Mouse (Mus musculus): Measurements from ENCODE around the gene Dgkg. TPM values are rescaled to one million over a fixed set of nuclear protein-coding genes. Genes with fewer than 3 reads are reported as not detected.
A peak's percentile ranks its signal among the peaks of the same experiment; 100 is the strongest.

Gene Dgkg
- polyA plus RNA-seq, 1 experiment from 2014 or later: 3.0 TPM

DNA sequence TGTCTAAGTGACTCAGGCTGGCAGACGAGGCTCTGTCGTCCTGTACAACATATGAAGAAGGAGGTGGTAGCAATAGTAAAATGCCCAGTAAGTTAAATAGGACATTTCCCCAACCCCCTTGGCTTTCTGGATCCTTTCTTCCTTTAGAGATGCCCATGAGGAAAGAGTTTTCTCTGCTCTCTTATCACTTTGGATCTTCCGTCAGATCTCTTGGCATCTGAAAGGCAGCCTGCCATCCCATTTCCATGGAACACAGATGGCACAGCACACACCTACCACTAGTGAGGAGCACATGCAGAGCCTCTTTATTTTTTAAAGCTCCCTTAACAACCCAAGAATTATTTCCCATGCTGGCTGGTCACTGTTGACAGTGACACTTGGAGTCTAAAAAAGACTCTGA lies 194.8 kb downstream of the Dgkg start:
- ATAC-seq (ENCODE audit: low read depth): no peak
- H3K4me3 ChIP-seq (ENCODE audit: low read depth, low read length): no peak overlapping the region
- WGBS: 86% methylated on average over 3 of the region's 3 CpGs
- no peaks in the 10 kb centered on the region for H3K4me1 ChIP-seq (ENCODE audit: control insufficient read depth, insufficient read depth, low read length)
- no peak overlapping the region for H3K27ac ChIP-seq (ENCODE audit: low read depth, low read length)
- H3K27me3 ChIP-seq (ENCODE audit: control insufficient read depth, insufficient read depth, low read length): no peaks in the 10 kb centered on the region
- no peak overlapping the region for H3K4me2 ChIP-seq (ENCODE audit: low read depth, low read length)
- no peak overlapping the region for H3K9ac ChIP-seq (replicated peaks; ENCODE audit: low read depth, low read length)
- no peaks in the 10 kb centered on the region for H3K36me3 ChIP-seq (ENCODE audit: control insufficient read depth, insufficient read depth, low read length)
- H3K9me3 ChIP-seq (ENCODE audit: control insufficient read depth, low read length): no peaks in the 10 kb centered on the region

DNA sequence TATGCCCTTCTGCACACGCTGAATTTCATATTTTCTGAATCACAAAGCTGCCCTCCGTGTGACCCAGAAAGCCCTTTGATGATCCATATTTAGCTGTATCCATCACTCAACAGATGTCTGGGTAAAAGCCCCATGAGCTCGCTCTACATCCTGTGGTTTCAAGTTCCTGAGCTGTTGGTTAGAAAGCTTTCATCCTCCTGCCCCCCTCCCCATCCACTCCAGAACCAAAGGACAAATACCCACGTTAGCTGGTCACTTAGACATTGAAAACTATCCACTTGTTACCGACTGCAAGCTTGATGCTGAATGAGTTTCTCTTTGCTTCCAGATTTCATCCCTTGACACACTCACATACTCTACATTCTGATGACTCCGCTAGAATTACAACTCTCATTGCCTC lies 195.3 kb downstream of the Dgkg start:
- no peaks in the 10 kb centered on the region for H3K27me3 ChIP-seq (ENCODE audit: control insufficient read depth, insufficient read depth, low read length)
- no peak overlapping the region for H3K4me2 ChIP-seq (ENCODE audit: low read depth, low read length)
- 78% methylated on average over 6 of the region's 6 CpGs for whole genome bisulfite sequencing
- H3K36me3 ChIP-seq (ENCODE audit: control insufficient read depth, insufficient read depth, low read length): no peaks in the 10 kb centered on the region
- H3K9ac ChIP-seq (replicated peaks; ENCODE audit: low read depth, low read length): no peak overlapping the region
- H3K4me3 ChIP-seq (ENCODE audit: low read depth, low read length): no peak overlapping the region
- no peak for ATAC-seq (ENCODE audit: low read depth)
- H3K27ac ChIP-seq (ENCODE audit: low read depth, low read length): no peak overlapping the region
- H3K4me1 ChIP-seq (ENCODE audit: control insufficient read depth, insufficient read depth, low read length): no peaks in the 10 kb centered on the region
- H3K9me3 ChIP-seq (ENCODE audit: control insufficient read depth, low read length): no peaks in the 10 kb centered on the region

DNA sequence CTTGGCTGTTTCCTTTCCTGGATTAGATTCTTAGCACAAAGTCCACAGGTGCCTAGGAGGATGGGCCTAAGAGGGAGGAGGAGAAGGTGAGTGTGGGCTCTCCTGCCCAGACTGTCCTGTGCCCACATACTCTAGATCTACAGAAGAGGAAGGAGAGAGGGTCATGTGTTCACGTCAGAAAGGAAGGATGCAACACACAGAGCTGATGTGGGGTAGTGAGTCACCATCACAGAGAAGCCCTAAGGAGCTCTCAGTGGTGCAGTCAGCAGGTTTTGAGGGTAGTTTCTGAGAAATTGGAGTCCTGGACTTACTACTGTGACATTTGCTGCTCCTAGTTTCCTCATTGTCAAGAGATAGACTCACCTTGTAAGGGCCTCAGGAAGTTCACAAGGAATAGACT lies 196.1 kb downstream of the Dgkg start:
- no peak overlapping the region for H3K9ac ChIP-seq (replicated peaks; ENCODE audit: low read depth, low read length)
- H3K4me3 ChIP-seq (ENCODE audit: low read depth, low read length): no peak overlapping the region
- no peak for ATAC-seq (ENCODE audit: low read depth)
- H3K9me3 ChIP-seq (ENCODE audit: control insufficient read depth, low read length): no peaks in the 10 kb centered on the region
- no peaks in the 10 kb centered on the region for H3K4me1 ChIP-seq (ENCODE audit: control insufficient read depth, insufficient read depth, low read length)
- H3K36me3 ChIP-seq (ENCODE audit: control insufficient read depth, insufficient read depth, low read length): no peaks in the 10 kb centered on the region
- H3K27ac ChIP-seq (ENCODE audit: low read depth, low read length): no peak overlapping the region
- no peaks in the 10 kb centered on the region for H3K27me3 ChIP-seq (ENCODE audit: control insufficient read depth, insufficient read depth, low read length)
- WGBS: 76% methylated on average over 1 of the region's 1 CpGs
- no peak overlapping the region for H3K4me2 ChIP-seq (ENCODE audit: low read depth, low read length)

DNA sequence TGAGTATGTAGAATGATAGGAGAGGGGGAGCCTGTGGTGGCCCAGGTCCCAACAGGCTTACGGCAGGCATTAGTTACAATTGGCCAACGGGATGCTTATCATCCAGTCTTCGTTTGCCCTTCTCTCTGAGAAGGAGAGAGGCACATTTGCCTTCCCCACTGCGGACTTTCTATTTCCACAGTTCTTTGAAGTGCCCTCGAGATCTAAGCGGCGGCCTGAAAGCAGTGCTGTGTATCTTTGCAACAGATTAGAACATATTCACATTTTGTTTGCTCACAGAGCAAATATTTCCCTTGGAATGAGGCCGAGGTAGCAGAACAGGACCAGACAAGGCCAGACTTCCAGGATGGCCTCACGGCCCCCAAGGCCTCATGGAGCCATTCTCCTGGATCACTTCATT lies 204.9 kb downstream of the Dgkg start:
- WGBS: 85% methylated on average over 9 of the region's 9 CpGs
- H3K27ac ChIP-seq (ENCODE audit: low read depth, low read length): no peak overlapping the region
- no peaks in the 10 kb centered on the region for H3K27me3 ChIP-seq (ENCODE audit: control insufficient read depth, insufficient read depth, low read length)
- no peak overlapping the region for H3K4me3 ChIP-seq (ENCODE audit: low read depth, low read length)
- no peak for ATAC-seq (ENCODE audit: low read depth)
- no peaks in the 10 kb centered on the region for H3K4me1 ChIP-seq (ENCODE audit: control insufficient read depth, insufficient read depth, low read length)
- H3K9me3 ChIP-seq (ENCODE audit: control insufficient read depth, low read length): no peaks in the 10 kb centered on the region
- H3K4me2 ChIP-seq (ENCODE audit: low read depth, low read length): no peak overlapping the region
- H3K36me3 ChIP-seq (ENCODE audit: control insufficient read depth, insufficient read depth, low read length): no peaks in the 10 kb centered on the region
- H3K9ac ChIP-seq (replicated peaks; ENCODE audit: low read depth, low read length): no peak overlapping the region

DNA sequence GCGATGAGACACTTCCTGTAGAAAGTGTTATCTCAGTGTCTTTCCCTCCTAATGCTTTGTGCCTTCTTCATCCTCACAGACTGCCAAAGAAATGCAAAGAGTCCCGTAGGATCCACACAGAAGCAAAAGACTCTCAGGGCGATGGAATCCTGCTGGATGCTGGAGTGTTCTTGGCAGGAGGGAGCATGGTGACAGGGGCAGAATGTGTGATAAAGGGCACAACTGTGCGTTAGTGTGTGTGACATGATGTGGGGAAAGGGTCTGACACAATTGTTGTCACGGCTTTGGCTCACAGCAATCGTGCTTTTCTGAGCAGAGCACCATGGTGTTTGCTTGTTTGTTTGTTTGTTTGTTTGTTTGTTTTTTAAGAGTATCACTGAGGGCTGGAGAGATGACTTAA lies 208.9 kb downstream of the Dgkg start:
- Histone ChIP-seq H3K4me1 (ENCODE audit: control insufficient read depth, insufficient read depth, low read length) (no peaks in the 10 kb centered on the region), H3K4me3 (ENCODE audit: low read depth, low read length) (no peak overlapping the region), H3K36me3 (ENCODE audit: control insufficient read depth, insufficient read depth, low read length) (no peaks in the 10 kb centered on the region), H3K27ac (ENCODE audit: low read depth, low read length) (no peak overlapping the region), H3K27me3 (ENCODE audit: control insufficient read depth, insufficient read depth, low read length) (no peaks in the 10 kb centered on the region), H3K9ac (replicated peaks; ENCODE audit: low read depth, low read length) (no peak overlapping the region), H3K9me3 (ENCODE audit: control insufficient read depth, low read length) (no peaks in the 10 kb centered on the region), H3K4me2 (ENCODE audit: low read depth, low read length) (no peak overlapping the region)
- WGBS: 84% methylated on average over 6 of the region's 6 CpGs
- no peak for ATAC-seq (ENCODE audit: low read depth)

DNA sequence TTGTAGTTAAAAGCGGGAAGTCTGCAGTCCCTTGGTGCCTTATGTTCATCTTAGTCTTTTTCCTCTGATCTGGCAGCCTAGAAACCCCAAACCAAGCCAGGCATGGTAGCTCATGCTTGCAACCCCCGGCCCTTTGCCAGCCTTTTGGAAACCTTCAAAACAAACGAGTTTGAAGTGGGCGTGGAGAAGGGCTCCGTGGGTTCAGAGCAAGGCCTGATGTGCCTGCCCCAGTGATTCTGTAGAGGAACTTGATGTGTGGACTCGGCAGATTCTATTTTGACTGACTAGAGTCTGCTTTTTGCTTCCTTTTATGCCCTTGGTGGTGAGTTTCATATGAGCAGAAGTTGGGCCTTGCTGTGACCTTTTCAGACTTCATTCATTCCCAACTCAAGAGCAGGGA lies 212.2 kb downstream of the Dgkg start:
- ATAC-seq (ENCODE audit: low read depth): no peak
- Histone ChIP-seq H3K4me2 (ENCODE audit: low read depth, low read length) (no peak overlapping the region), H3K4me1 (ENCODE audit: control insufficient read depth, insufficient read depth, low read length) (0 out of 2 replicates have a peak, but pooled peaks cover 4% of the 10 kb centered on the region), H3K27ac (ENCODE audit: low read depth, low read length) (no peak overlapping the region), H3K9ac (replicated peaks; ENCODE audit: low read depth, low read length) (no peak overlapping the region), H3K4me3 (ENCODE audit: low read depth, low read length) (no peak overlapping the region), H3K27me3 (ENCODE audit: control insufficient read depth, insufficient read depth, low read length) (peaks cover 16% of the 10 kb centered on the region; the same call in 1 of the 2 replicates), H3K36me3 (ENCODE audit: control insufficient read depth, insufficient read depth, low read length) (no peaks in the 10 kb centered on the region), H3K9me3 (ENCODE audit: control insufficient read depth, low read length) (no peaks in the 10 kb centered on the region)
- 74% methylated on average over 6 of the region's 6 CpGs for WGBS

DNA sequence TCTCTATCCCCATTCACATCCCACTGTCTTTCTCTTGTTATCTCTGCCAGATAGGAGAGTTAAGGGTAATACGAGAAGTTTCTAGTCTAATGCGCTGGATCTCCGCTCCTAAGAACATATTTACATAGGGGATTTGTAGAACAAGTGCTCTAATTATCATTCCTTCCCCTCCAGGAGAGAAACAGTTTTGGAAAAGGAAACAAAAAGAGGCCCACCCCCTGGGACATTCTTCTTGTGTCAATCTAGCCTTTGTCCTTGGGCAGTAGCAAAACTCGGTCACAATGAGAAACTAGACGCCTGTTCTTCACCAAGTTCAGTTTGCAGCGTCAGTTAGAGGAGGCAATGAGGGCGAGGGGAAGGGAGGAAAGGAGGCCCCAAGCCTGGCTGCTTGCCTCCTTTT lies 214.8 kb downstream of the Dgkg start:
- H3K4me2 ChIP-seq (ENCODE audit: low read depth, low read length): no peak overlapping the region
- H3K36me3 ChIP-seq (ENCODE audit: control insufficient read depth, insufficient read depth, low read length): no peaks in the 10 kb centered on the region
- no peak overlapping the region for H3K27ac ChIP-seq (ENCODE audit: low read depth, low read length)
- 27% methylated on average over 7 of the region's 7 CpGs for WGBS
- H3K4me1 ChIP-seq (ENCODE audit: control insufficient read depth, insufficient read depth, low read length): 0 out of 2 replicates have a peak, but pooled peaks cover 7% of the 10 kb centered on the region
- ATAC-seq (ENCODE audit: low read depth): no peak
- peaks cover 23% of the 10 kb centered on the region; the same call in 1 of the 2 replicates for H3K27me3 ChIP-seq (ENCODE audit: control insufficient read depth, insufficient read depth, low read length)
- no peaks in the 10 kb centered on the region for H3K9me3 ChIP-seq (ENCODE audit: control insufficient read depth, low read length)
- H3K9ac ChIP-seq (replicated peaks; ENCODE audit: low read depth, low read length): no peak overlapping the region
- no peak overlapping the region for H3K4me3 ChIP-seq (ENCODE audit: low read depth, low read length)

DNA sequence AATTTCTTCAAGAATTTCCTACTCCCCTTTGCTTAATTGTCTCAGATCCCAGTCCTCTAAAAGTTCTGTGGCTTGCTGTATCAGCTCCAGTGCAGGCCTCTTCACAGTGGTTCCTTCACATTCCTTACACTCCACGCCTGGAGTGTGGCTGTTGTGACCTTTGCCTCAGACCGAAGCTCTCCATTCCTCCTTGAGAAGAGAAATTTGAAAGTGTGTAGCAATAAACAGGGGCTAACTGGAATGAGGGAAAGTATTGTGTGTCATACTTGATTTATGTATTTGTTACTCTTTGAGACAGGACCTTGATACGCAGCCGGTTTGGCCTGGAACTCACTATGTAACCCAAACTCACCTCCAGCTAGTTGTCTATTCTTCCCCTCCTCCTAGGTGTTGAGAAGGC lies 215.7 kb downstream of the Dgkg start:
- no peaks in the 10 kb centered on the region for H3K9me3 ChIP-seq (ENCODE audit: control insufficient read depth, low read length)
- no peak overlapping the region for H3K4me2 ChIP-seq (ENCODE audit: low read depth, low read length)
- peaks cover 23% of the 10 kb centered on the region; the same call in 1 of the 2 replicates for H3K27me3 ChIP-seq (ENCODE audit: control insufficient read depth, insufficient read depth, low read length)
- H3K9ac ChIP-seq (replicated peaks; ENCODE audit: low read depth, low read length): no peak overlapping the region
- H3K4me3 ChIP-seq (ENCODE audit: low read depth, low read length): no peak overlapping the region
- no peaks in the 10 kb centered on the region for H3K36me3 ChIP-seq (ENCODE audit: control insufficient read depth, insufficient read depth, low read length)
- WGBS: 88% methylated on average over 4 of the region's 4 CpGs
- no peak overlapping the region for H3K27ac ChIP-seq (ENCODE audit: low read depth, low read length)
- ATAC-seq (ENCODE audit: low read depth): no peak
- H3K4me1 ChIP-seq (ENCODE audit: control insufficient read depth, insufficient read depth, low read length): 0 out of 2 replicates have a peak, but pooled peaks cover 7% of the 10 kb centered on the region

DNA sequence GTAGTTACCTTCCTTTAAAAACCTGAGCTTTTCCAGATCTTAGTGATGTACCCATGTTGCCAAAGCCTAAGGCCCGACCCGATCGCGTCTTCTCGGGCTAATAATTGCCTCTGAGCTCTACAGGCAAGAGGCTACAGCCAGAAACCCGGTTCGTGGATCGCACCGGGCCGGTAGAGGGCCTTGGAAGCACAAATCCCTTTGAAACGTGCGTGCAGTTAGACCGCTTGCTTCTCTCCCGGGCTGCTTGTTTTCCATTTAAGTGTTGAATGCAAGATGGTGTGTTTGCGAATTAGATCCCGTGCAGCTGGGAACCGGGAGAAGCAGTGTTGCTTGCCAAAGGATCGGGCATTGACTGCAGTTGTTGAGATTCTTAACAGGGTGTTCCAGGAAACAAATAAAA lies 216.8 kb downstream of the Dgkg start:
- H3K27ac ChIP-seq (ENCODE audit: low read depth, low read length): no peak overlapping the region; the same call in 1 of the 2 replicates
- peak overlapping the region; percentile 74 for H3K4me3 ChIP-seq (ENCODE audit: low read depth, low read length)
- H3K9ac ChIP-seq (replicated peaks; ENCODE audit: low read depth, low read length): peak overlapping the region; percentile 29; the same call in 1 of the 2 replicates
- H3K36me3 ChIP-seq (ENCODE audit: control insufficient read depth, insufficient read depth, low read length): no peaks in the 10 kb centered on the region
- under 1% methylated on average over 18 of the region's 18 CpGs for WGBS
- H3K4me1 ChIP-seq (ENCODE audit: control insufficient read depth, insufficient read depth, low read length): 0 out of 2 replicates have a peak, but pooled peaks cover 7% of the 10 kb centered on the region
- ATAC-seq (ENCODE audit: low read depth): no peak
- peaks cover 27% of the 10 kb centered on the region; the same call in 1 of the 2 replicates for H3K27me3 ChIP-seq (ENCODE audit: control insufficient read depth, insufficient read depth, low read length)
- peak overlapping the region; percentile 73 for H3K4me2 ChIP-seq (ENCODE audit: low read depth, low read length)
- H3K9me3 ChIP-seq (ENCODE audit: control insufficient read depth, low read length): no peaks in the 10 kb centered on the region

All from neural tube, embryonic 14.5 days (tissue).